ENCODE assay signal across 12 mouse cellular contexts in the genomic region with DNA sequence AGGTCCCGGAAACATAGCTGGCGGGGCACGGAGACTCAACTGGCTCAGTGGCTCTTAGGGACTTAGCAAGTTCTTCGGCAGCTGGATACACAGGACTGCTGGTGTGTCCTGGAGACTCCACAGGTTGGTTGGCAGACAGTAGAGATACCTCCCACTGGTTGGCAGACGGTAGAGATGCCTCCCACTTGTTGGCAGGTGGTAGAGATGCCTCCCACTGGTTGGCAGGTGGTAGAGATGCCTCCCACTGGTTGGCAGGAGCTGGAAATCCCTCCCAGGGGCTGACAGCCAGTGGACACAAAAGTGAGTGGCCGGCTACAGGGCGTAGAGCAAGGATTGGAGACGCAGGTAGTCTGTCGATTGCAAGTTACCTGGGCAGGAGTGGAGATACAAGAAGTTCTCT. TPM values are rescaled to one million over a fixed set of nuclear protein-coding genes. Genes with fewer than 3 reads are reported as not detected.
A peak's percentile ranks its signal among the peaks of the same experiment; 100 is the strongest.
DNase-seq lines count a peak whose midpoint lies in the region; ATAC-seq and TF ChIP-seq lines count a peak whose summit lies in the region.
"Had no signal": no experiment of that assay in that cellular context is flagged by ENCODE, and none has a peak within 500 bp of the region (broad histone marks: within the 10 kb centered on the region; RNA-seq: fewer than 3 reads in every experiment).

No protein-coding gene starts in this region.

- H3K9ac ChIP-seq in forebrain, postnatal 0 days, result no peak overlapping the region
- H3K9ac ChIP-seq in forebrain, embryonic 11.5 days (ENCODE audit: low read length), result no peak overlapping the region
- H3K9ac ChIP-seq: kidney, embryonic 15.5 days; liver, embryonic 13.5 days had no signal

- ATAC-seq in forebrain, postnatal 0 days, result 0 out of 2 replicates have a peak, but pooled peaks have one; percentile 16
- ATAC-seq in forebrain, embryonic 11.5 days (replicated peaks; ENCODE audit: low FRiP score), result no peak
- ATAC-seq in cerebellum, adult (ENCODE audit: insufficient number of reproducible peaks, low FRiP score, low TSS enrichment), result peak; percentile 58
- no peak for ATAC-seq in megakaryocyte, adult 5-6 weeks (ENCODE audit: poor library complexity, severe bottlenecking)

- H3K4me2 ChIP-seq in forebrain, postnatal 0 days (ENCODE audit: low read depth), result no peak overlapping the region
- H3K4me2 ChIP-seq in forebrain, embryonic 11.5 days (ENCODE audit: low read depth, low read length, severe bottlenecking), result no peak overlapping the region
- H3K4me2 ChIP-seq: kidney, embryonic 15.5 days; liver, embryonic 13.5 days had no signal

- no peak overlapping the region for H3K27ac ChIP-seq in forebrain, postnatal 0 days (ENCODE audit: low read depth, low read length)
- H3K27ac ChIP-seq in forebrain, embryonic 11.5 days (ENCODE audit: low read depth, low read length), result no peak overlapping the region
- H3K27ac ChIP-seq in embryonic facial prominence, embryonic 10.5 days (replicated peaks), result no peak overlapping the region
- H3K27ac ChIP-seq: kidney, embryonic 15.5 days; liver, embryonic 13.5 days had no signal

- DNase-seq in forebrain, postnatal 0 days, result no peak
- DNase-seq in forebrain, embryonic 11.5 days (ENCODE audit: low spot score), result no peak
- peak; percentile 68 to 76 for DNase-seq in frontal cortex, postnatal 36 days (ENCODE audit: low spot score in 2 of 2)
- DNase-seq in left cerebral cortex, adult 8-10 months (ENCODE audit: low spot score in 2 of 2), result peak; percentile 8 to 74
- no peak for DNase-seq in embryonic facial prominence, embryonic 10.5 days (ENCODE audit: low spot score)
- DNase-seq in spleen, adult 12 weeks (ENCODE audit: low spot score), result no peak
- DNase-seq: heart, postnatal 4 days; liver, embryonic 13.5 days had no signal

- WGBS in forebrain, postnatal 0 days, result 85% methylated on average over 9 of the region's 9 CpGs
- WGBS in forebrain, embryonic 11.5 days, result 92% methylated on average over 9 of the region's 9 CpGs
- WGBS in embryonic facial prominence, embryonic 10.5 days, result 92% methylated on average over 9 of the region's 9 CpGs

- no peak for TF ChIP-seq CTCF in forebrain, postnatal 0 days (IDR thresholded peaks at IDR 0.05; ENCODE audit: low read depth)

- no peaks in the 10 kb centered on the region for H3K36me3 ChIP-seq in forebrain, postnatal 0 days (ENCODE audit: insufficient read depth)
- no peaks in the 10 kb centered on the region for H3K36me3 ChIP-seq in forebrain, embryonic 11.5 days (ENCODE audit: control insufficient read depth, insufficient read depth, low read length)
- H3K36me3 ChIP-seq in embryonic facial prominence, embryonic 10.5 days (replicated peaks), result no peaks in the 10 kb centered on the region
- H3K36me3 ChIP-seq: kidney, embryonic 15.5 days; liver, embryonic 13.5 days had no signal

- no peaks in the 10 kb centered on the region for H3K27me3 ChIP-seq in forebrain, postnatal 0 days (ENCODE audit: insufficient read depth, low read length)
- H3K27me3 ChIP-seq in forebrain, embryonic 11.5 days (ENCODE audit: control insufficient read depth, insufficient read depth, low read length), result no peaks in the 10 kb centered on the region
- no peaks in the 10 kb centered on the region for H3K27me3 ChIP-seq in embryonic facial prominence, embryonic 10.5 days (replicated peaks; ENCODE audit: low read depth, poor library complexity, severe bottlenecking)
- H3K27me3 ChIP-seq: kidney, embryonic 15.5 days; liver, embryonic 13.5 days had no signal

- H3K4me1 ChIP-seq in forebrain, postnatal 0 days (ENCODE audit: insufficient read depth), result no peaks in the 10 kb centered on the region
- H3K4me1 ChIP-seq in forebrain, embryonic 11.5 days (replicated peaks; ENCODE audit: control insufficient read depth, insufficient read depth, low read length), result no peaks in the 10 kb centered on the region
- H3K4me1 ChIP-seq in embryonic facial prominence, embryonic 10.5 days, result no peaks in the 10 kb centered on the region; the same call in 1 of the 2 replicates
- H3K4me1 ChIP-seq: kidney, embryonic 15.5 days; liver, embryonic 13.5 days had no signal

- H3K4me3 ChIP-seq in forebrain, postnatal 0 days (ENCODE audit: low read depth, low read length), result no peak overlapping the region
- H3K4me3 ChIP-seq in forebrain, embryonic 11.5 days (ENCODE audit: low read depth, low read length), result no peak overlapping the region
- H3K4me3 ChIP-seq in embryonic facial prominence, embryonic 10.5 days, result no peak overlapping the region
- H3K4me3 ChIP-seq: kidney, embryonic 15.5 days; liver, embryonic 13.5 days had no signal

- no peaks in the 10 kb centered on the region for H3K9me3 ChIP-seq in forebrain, postnatal 0 days (ENCODE audit: low read length)
- H3K9me3 ChIP-seq in forebrain, embryonic 11.5 days (ENCODE audit: control insufficient read depth, low read length), result no peaks in the 10 kb centered on the region
- H3K9me3 ChIP-seq in embryonic facial prominence, embryonic 10.5 days, result no peaks in the 10 kb centered on the region
- H3K9me3 ChIP-seq: kidney, embryonic 15.5 days; liver, embryonic 13.5 days had no signal

RNA-seq across cellular contexts. Expression of a gene that starts 0.5 kb away (rescaled TPM):
- total RNA-seq in forebrain, postnatal 0 days (2014; rRNA removed), result not detected in 2 replicates
- not detected in 2 replicates for polyA plus RNA-seq in forebrain, postnatal 0 days (2015; fragmentation: Nextera tagmentation; extraction: Ambion mirVana)
- not detected in 2 replicates for polyA plus RNA-seq in forebrain, embryonic 11.5 days (2014; fragmentation: Nextera tagmentation; extraction: Ambion mirVana)
- not detected for total RNA-seq in left cerebral cortex, adult 8-10 months (2022)
- polyA plus RNA-seq in embryonic facial prominence, embryonic 10.5 days (2016; fragmentation: Nextera tagmentation; extraction: Ambion mirVana), result not detected in 2 replicates
- total RNA-seq in megakaryocyte, adult 5-6 weeks (2015), result not detected in 2 replicates
- total RNA-seq in megakaryocyte, adult 5-6 weeks (2017), result not detected in 2 replicates
- total RNA-seq: heart, postnatal 4 days; MEL had no signal
- polyA plus RNA-seq: kidney, embryonic 15.5 days; liver, embryonic 13.5 days had no signal

Comparison
In these comparisons a context has a peak if more than half of its experiments do, and no peak if none do; other contexts are left out.
1. ATAC-seq: peak in forebrain, postnatal 0 days (single experiment) and cerebellum, adult (single experiment); none in forebrain, embryonic 11.5 days (single experiment) and megakaryocyte, adult 5-6 weeks (single experiment).
2. DNase-seq: peak in frontal cortex, postnatal 36 days (2 of 2) and left cerebral cortex, adult 8-10 months (2 of 2); none in forebrain, postnatal 0 days (single experiment), forebrain, embryonic 11.5 days (single experiment), embryonic facial prominence, embryonic 10.5 days (single experiment) and spleen, adult 12 weeks (single experiment).